Mouse (Mus musculus) right cerebral cortex, postnatal 36 days (tissue): ENCODE results near the gene Adcy2.

Experiments used
- DNase-seq, 2 experiments: peaks; one replicate each; pipeline ENCODE4 v3.0.0; 2022; ENCODE audit warnings: low spot score in 2 of 2, mixed read lengths in 1 of 2

Adcy2 gene

GRCm38 (mm10) chr13:68961580-68961979 is 37.8 kb downstream of the Adcy2 start:
- DNase-seq: peak; percentile 50 to 65

- DNase-seq: no peak
These were observed 38.8 kb downstream of the Adcy2 start for GRCm38 (mm10) chr13:68960513-68960912.

- DNase-seq: no peak
These were observed 39.9 kb downstream of the Adcy2 start for GRCm38 (mm10) chr13:68959406-68959805.

- DNase-seq: no peak
These were observed 56.6 kb downstream of the Adcy2 start for GRCm38 (mm10) chr13:68942735-68943134.

GRCm38 (mm10) chr13:68941429-68941828 is 57.9 kb downstream of the Adcy2 start:
- no peak for DNase-seq

- no peak for DNase-seq
These were observed 67.1 kb downstream of the Adcy2 start for GRCm38 (mm10) chr13:68932283-68932647.

- DNase-seq: peak; percentile 26 to 60
These were observed 67.6 kb downstream of the Adcy2 start for GRCm38 (mm10) chr13:68931602-68932282.

- DNase-seq: no peak
These were observed 70.9 kb downstream of the Adcy2 start for GRCm38 (mm10) chr13:68928469-68928868.

- DNase-seq: no peak
These were observed 85.6 kb downstream of the Adcy2 start for GRCm38 (mm10) chr13:68913666-68914288.

GRCm38 (mm10) chr13:68906667-68907066 is 92.7 kb downstream of the Adcy2 start:
- DNase-seq: peak in 1 of 2 experiments; percentile 71

- DNase-seq: no peak
These were observed 96.6 kb downstream of the Adcy2 start for GRCm38 (mm10) chr13:68902708-68903107.

GRCm38 (mm10) chr13:68889929-68890593 is 109.3 kb downstream of the Adcy2 start:
- peak; percentile 70 to 84 for DNase-seq

GRCm38 (mm10) chr13:68868776-68869175 is 130.6 kb downstream of the Adcy2 start:
- DNase-seq: no peak

- peak in 1 of 2 experiments; percentile 36 for DNase-seq
These were observed 131.2 kb downstream of the Adcy2 start for GRCm38 (mm10) chr13:68867940-68868655.

GRCm38 (mm10) chr13:68860036-68860435 is 139.3 kb downstream of the Adcy2 start:
- DNase-seq: no peak

- no peak for DNase-seq
These were observed 151.1 kb downstream of the Adcy2 start for GRCm38 (mm10) chr13:68848265-68848664.

- DNase-seq: peak in 1 of 2 experiments; percentile 18
These were observed 159.8 kb downstream of the Adcy2 start for GRCm38 (mm10) chr13:68839517-68839916.

- no peak for DNase-seq
These were observed 163.2 kb downstream of the Adcy2 start for GRCm38 (mm10) chr13:68836183-68836582.

- no peak for DNase-seq
These were observed 163.8 kb downstream of the Adcy2 start for GRCm38 (mm10) chr13:68835424-68836045.

- no peak for DNase-seq
These were observed 167.2 kb downstream of the Adcy2 start for GRCm38 (mm10) chr13:68832141-68832540.

GRCm38 (mm10) chr13:68830030-68830759 is 169.1 kb downstream of the Adcy2 start:
- no peak for DNase-seq
